In genomic region chr14:55721700-55722437, GRCm38 (mm10) we compare ENCODE assay signal across 8 mouse cellular contexts. TPM values are rescaled to one million over a fixed set of nuclear protein-coding genes. Genes with fewer than 3 reads are reported as not detected.
DNase-seq lines count a peak whose midpoint lies in the region; ATAC-seq lines count a peak whose summit lies in the region.

Gene Rabggta, minus strand, starts transcription at chr14:55722263.

- peaks cover 40% of the 10 kb centered on the region for H3K36me3 ChIP-seq in megakaryocyte, embryonic 14.5 days (replicated peaks; ENCODE audit: low read length)

- ATAC-seq in common myeloid progenitor, adult 5-6 weeks (replicated peaks; ENCODE audit: low read depth, poor library complexity, severe bottlenecking) = peak; percentile 63

- peaks cover 54% of the 10 kb centered on the region for H3K4me1 ChIP-seq in megakaryocyte, embryonic 14.5 days

- H3K9me3 ChIP-seq in megakaryocyte, embryonic 14.5 days = no peaks in the 10 kb centered on the region

- no peaks in the 10 kb centered on the region for H3K27me3 ChIP-seq in megakaryocyte, embryonic 14.5 days (replicated peaks)

- peak within 1 kb of the TSS; percentile 97 for H3K4me3 ChIP-seq in megakaryocyte, embryonic 14.5 days (replicated peaks)

- peak; percentile 98 for DNase-seq in ZHBTc4 (ENCODE audit: low read depth, low spot score)
- peak; percentile 87 to 91 for DNase-seq in gastrocnemius, adult 8-10 months (ENCODE audit: low spot score in 2 of 2)
- DNase-seq in hindlimb bud, embryonic 11.5 days (ENCODE audit: extremely low spot score, low read depth, low spot score) = peak; percentile 80
- peak; percentile 85 to 92 for DNase-seq in left cerebral cortex, adult 8-10 months (ENCODE audit: low spot score in 2 of 2)
- peak; percentile 96 for DNase-seq in right cerebral cortex, postnatal 10 days (ENCODE audit: low spot score in 2 of 2)
- DNase-seq in urinary bladder, postnatal 25 days (ENCODE audit: low spot score) = peak; percentile 93

RNA-seq across cellular contexts. Expression of gene Rabggta, which starts in this region (rescaled TPM):
- total RNA-seq in common myeloid progenitor, adult 5-6 weeks (2017) = 11.6 and 15.0 TPM in 2 replicates
- 10 to 100 TPM in 2 of 4 experiments, 1 to 10 TPM in 2; 9.4 to 13.2 (median 11.0) TPM for total RNA-seq in gastrocnemius, adult 8-10 months (2022)
- total RNA-seq in left cerebral cortex, adult 8-10 months (2022) = 10 to 100 TPM; 52.2 to 54.7 (median 54.0) TPM
- polyA plus RNA-seq in megakaryocyte, embryonic 14.5 days (2012; ENCODE audit: insufficient read depth, low replicate concordance) = 9.5 and 9.9 TPM in 2 replicates

Comparison
In these comparisons a context has a peak if more than half of its experiments do, and no peak if none do; other contexts are left out.
1. Peak in every context shown above with its lines: DNase-seq, ATAC-seq and H3K4me3 ChIP-seq.